Mouse (Mus musculus) left cerebral cortex, adult 2 months (tissue): ENCODE data around the gene Pde4c. TPM values are rescaled to one million over a fixed set of nuclear protein-coding genes. Genes with fewer than 3 reads are reported as not detected.
A peak's percentile ranks its signal among the peaks of the same experiment; 100 is the strongest.

ENCODE experiments used
- DNase-seq, 2 experiments: peaks; one replicate each; pipeline ENCODE4 v3.0.0; 2021 to 2022; ENCODE audit warnings: low spot score in 2 of 2, mixed read lengths in 1 of 2; ENCODE audit errors: extremely low spot score in 1 of 2
- H3K27ac ChIP-seq: fragments of 200-600 bp; 2 replicates; pipeline ENCODE4 v1.8.1; 2022
- H3K4me3 ChIP-seq: fragments of 200-600 bp; 2 replicates; pipeline ENCODE4 v1.8.1; 2022
- CTCF ChIP-seq: fragments of 200-600 bp; IDR thresholded peaks from 2 replicates; pipeline ENCODE4 v1.8.1; 2022; ENCODE audit warnings: antibody characterized with exemption, mild to moderate bottlenecking, moderate library complexity
- intact Hi-C: fragments of 180-260 bp; cut with DNase I; formaldehyde crosslinking; loops from one replicate; pipeline ENCODE4 v1.15.1; 2025
- long read RNA-seq, 2 experiments: library from polyadenylated mRNA; stranded (forward); transcript quantifications; one replicate each; pipeline ENCODE4 v2.0.0; 2021; ENCODE audit warnings: borderline mapping rate in 2 of 2
- total RNA-seq, 2 experiments: library from RNA; stranded (reverse); gene quantifications; 2 replicates each; pipeline ENCODE4 v1.2.3; 2021

The Pde4c gene
- total RNA-seq, result 1 to 10 TPM; 1.9 to 3.0 TPM
- long read RNA-seq, experiment 1, result 0 reads
- long read RNA-seq, experiment 2, partial matches to known transcripts, result 0 of 3 reads
- long read RNA-seq, experiment 2, other reads (novel, unspliced or antisense), result 3 of 3 reads

GRCm38 (mm10) chr8:70723486-70724210 is at the start of gene Pde4c:
Gene Pde4c, plus strand, starts transcription at chr8:70723720.
- intact Hi-C loops, result no loop called here
- Histone ChIP-seq H3K4me3 (no peak within 1 kb of the TSS), H3K27ac (no peak within 1 kb of the TSS)
- TF ChIP-seq CTCF, result no peak
- DNase-seq, result no peak

- Histone ChIP-seq H3K4me3 (peak overlapping the region; percentile 92), H3K27ac (peak overlapping the region; percentile 98)
- TF ChIP-seq CTCF, result no peak
- intact Hi-C loops, result no loop called here
- DNase-seq, result no peak
These were observed 49.4 kb upstream of the Pde4c start for GRCm38 (mm10) chr8:70674109-70674508.

GRCm38 (mm10) chr8:70674716-70675115 is 48.8 kb upstream of the Pde4c start:
- Histone ChIP-seq H3K27ac (peak overlapping the region; percentile 98; the same call in 1 of the 2 replicates), H3K4me3 (no peak overlapping the region)
- no peak for DNase-seq
- intact Hi-C loops, result no loop called here
- TF ChIP-seq CTCF, result no peak

GRCm38 (mm10) chr8:70675336-70675735 is 48.2 kb upstream of the Pde4c start:
- H3K27ac ChIP-seq, result no peak overlapping the region
- DNase-seq, result no peak
- no peak overlapping the region for H3K4me3 ChIP-seq
- intact Hi-C loops, result no loop called here
- no peak for TF ChIP-seq CTCF

GRCm38 (mm10) chr8:70677451-70678080 is 46.0 kb upstream of the Pde4c start:
- H3K4me3 ChIP-seq, result no peak overlapping the region
- DNase-seq, result no peak
- intact Hi-C loops, result no loop called here
- no peak overlapping the region for H3K27ac ChIP-seq
- no peak for TF ChIP-seq CTCF

- no peak for DNase-seq
- intact Hi-C loops, result no loop called here
- Histone ChIP-seq H3K27ac (no peak overlapping the region), H3K4me3 (no peak overlapping the region)
- TF ChIP-seq CTCF, result no peak
These were observed 44.8 kb upstream of the Pde4c start for GRCm38 (mm10) chr8:70678679-70679078.

- no peak for TF ChIP-seq CTCF
- DNase-seq, result no peak
- intact Hi-C loops, result no loop called here
- H3K27ac ChIP-seq, result no peak overlapping the region
- no peak overlapping the region for H3K4me3 ChIP-seq
These were observed 44.1 kb upstream of the Pde4c start for GRCm38 (mm10) chr8:70679404-70679803.

- no peak for TF ChIP-seq CTCF
- no peak overlapping the region for H3K4me3 ChIP-seq
- no peak overlapping the region for H3K27ac ChIP-seq
- intact Hi-C loops, result no loop called here
- no peak for DNase-seq
These were observed 43.5 kb upstream of the Pde4c start for GRCm38 (mm10) chr8:70680039-70680438.

GRCm38 (mm10) chr8:70681410-70681809 is 42.1 kb upstream of the Pde4c start:
- TF ChIP-seq CTCF, result no peak
- Histone ChIP-seq H3K4me3 (no peak overlapping the region), H3K27ac (peak overlapping the region; percentile 88; the same call in 1 of the 2 replicates)
- DNase-seq, result no peak
- intact Hi-C loops, result no loop called here

GRCm38 (mm10) chr8:70682193-70682592 is 41.3 kb upstream of the Pde4c start:
- intact Hi-C loops, result no loop called here
- no peak; the same call in 1 of the 2 replicates for TF ChIP-seq CTCF
- Histone ChIP-seq H3K27ac (peak overlapping the region; percentile 88), H3K4me3 (no peak overlapping the region)
- DNase-seq, result peak; percentile 55 to 76

GRCm38 (mm10) chr8:70682692-70683091 is 40.8 kb upstream of the Pde4c start:
- intact Hi-C loops, result no loop called here
- no peak for TF ChIP-seq CTCF
- H3K27ac ChIP-seq, result peak overlapping the region; percentile 88
- DNase-seq, result no peak
- H3K4me3 ChIP-seq, result no peak overlapping the region

GRCm38 (mm10) chr8:70684291-70684690 is 39.2 kb upstream of the Pde4c start:
- intact Hi-C loops, result loop anchor here (2.0 kb wide), 1 partner anchor 15 kb away; the partner anchor contains the start of gene Jund
- peak; percentile 84 to 85 for DNase-seq
- Histone ChIP-seq H3K4me3 (no peak overlapping the region), H3K27ac (peak overlapping the region; percentile 88)
- no peak for TF ChIP-seq CTCF
